Mouse (Mus musculus) erythroblast, embryonic 14.5 days (primary cell): ENCODE measurements around the gene Jmjd1c.

Experiments used
- GATA1 ChIP-seq: IDR thresholded peaks from 2 replicates; pipeline ENCODE4 v1.6.1; 2012; ENCODE audit warnings: low read length, inconsistent platforms, mixed read lengths
- TAL1 ChIP-seq: IDR thresholded peaks from 3 replicates; pipeline ENCODE4 v1.6.1; 2012; ENCODE audit warnings: low read length, inconsistent platforms, mixed read lengths

- no peak for TF ChIP-seq TAL1
- TF ChIP-seq GATA1, result no peak
These were observed 180.0 kb downstream of the Jmjd1c start for GRCm38 (mm10) chr10:67275916-67276315.
